Mouse (Mus musculus) cerebellum, adult 11 months (tissue): ENCODE measurements around the gene Col9a2.

Source experiments
- DNase-seq: peaks from one replicate; pipeline ENCODE4 v3.0.0; 2022

Col9a2 gene

DNA sequence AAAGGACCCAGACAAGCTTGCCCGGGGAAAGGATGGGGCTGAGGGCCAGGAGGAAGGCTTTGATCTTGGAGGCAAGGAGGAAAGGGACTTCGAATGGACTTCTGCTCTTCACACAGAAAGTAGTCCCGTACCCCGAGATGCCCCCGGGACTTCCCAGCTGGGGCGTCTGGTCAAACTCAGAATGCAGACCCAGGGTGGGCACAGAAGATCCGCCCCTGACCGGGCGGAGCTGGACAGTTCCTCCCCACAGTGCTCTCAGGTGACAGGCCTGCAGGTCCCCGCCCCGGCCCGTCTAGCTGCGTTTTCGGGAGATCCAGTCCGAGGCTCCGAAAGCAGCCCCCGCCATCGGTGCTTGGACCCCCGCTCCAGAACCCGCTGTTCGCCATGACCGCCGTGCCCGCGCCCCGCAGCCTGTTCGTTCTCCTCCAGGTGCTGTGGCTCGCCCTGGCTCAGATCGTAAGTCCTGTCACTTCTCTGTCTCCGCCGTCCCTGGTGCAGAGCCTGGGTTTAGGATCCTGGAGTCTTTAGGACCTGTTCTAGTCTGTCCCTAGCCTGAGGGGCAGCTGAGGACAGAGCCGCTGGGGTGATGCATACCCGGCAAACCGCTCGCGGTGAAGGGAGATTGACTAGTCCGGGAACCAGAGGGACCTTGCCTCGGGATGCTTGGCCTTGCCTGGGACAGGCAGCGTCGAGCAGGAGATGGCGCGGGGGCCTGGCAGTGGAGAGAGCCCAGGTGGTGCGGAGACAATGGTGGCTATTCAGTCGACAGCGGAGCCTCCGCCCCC, at the start of gene Col9a2:
Gene Col9a2, plus strand, starts transcription at position 55 of the 785 bp plus-strand sequence.
- DNase-seq, result no peak

GRCm38 (mm10) chr4:120992284-120992683, 46.9 kb upstream of the Col9a2 start:
- no peak for DNase-seq

GRCm38 (mm10) chr4:120993025-120993424, 46.2 kb upstream of the Col9a2 start:
- no peak for DNase-seq

- no peak for DNase-seq
These were observed 43.3 kb upstream of the Col9a2 start for GRCm38 (mm10) chr4:120995911-120996310.

- no peak for DNase-seq
These were observed 38.1 kb upstream of the Col9a2 start for GRCm38 (mm10) chr4:121001042-121001441.

DNA sequence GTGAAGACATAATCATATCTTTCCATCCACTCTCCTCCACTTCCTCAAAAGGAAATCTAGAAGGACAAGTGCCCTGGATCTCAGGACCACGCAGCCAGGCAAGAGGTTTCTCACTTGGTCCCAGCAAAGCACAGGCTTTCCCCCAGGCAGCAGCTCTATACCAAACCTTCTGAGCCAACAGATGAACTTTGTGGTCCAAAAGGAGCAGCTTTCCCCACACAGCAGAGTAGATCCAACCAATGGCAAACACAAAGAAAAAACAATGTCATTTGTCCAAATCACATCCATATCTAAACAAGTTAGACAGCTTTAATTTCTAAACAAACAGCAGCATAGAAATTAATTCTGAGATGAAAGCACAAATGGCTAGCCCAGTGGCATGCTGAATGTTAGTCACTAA, 37.5 kb upstream of the Col9a2 start:
- DNase-seq, result no peak

DNA sequence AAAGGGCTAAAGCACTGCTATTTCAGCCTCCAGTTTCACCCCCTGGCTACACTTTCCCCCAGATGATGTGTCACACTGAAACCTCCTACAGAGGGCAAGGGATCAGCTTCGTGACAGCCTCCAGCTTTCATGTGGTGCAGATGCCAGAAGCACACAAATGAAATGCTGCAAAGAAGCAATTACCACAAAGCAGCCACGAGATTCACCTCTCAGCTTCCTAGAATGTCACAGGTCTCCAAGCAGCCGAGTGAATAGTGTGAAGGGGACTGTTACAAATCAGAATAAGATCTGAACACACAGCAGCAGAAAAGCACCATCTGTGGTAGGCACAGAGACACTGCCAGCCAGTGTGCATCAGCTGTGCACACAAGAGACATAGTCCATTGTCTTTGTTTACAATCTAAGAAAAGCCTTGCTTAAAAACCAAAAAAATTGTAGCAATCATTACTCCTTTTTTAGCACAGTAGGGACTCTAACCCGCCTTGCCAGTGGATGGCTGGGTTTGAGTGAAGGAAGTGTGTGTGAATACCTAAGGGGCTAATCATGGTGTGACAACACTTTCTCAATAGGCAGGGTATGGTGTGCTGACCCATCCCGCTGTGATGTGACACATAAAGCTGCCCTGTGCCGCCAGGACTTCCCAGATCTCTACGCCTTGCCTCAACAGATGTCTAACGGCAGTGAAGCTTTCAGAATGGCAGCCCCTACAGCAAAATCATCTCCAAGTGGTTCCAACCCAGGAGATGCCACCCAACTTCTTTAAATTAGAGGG, 36.6 kb upstream of the Col9a2 start:
- DNase-seq, result no peak

DNA sequence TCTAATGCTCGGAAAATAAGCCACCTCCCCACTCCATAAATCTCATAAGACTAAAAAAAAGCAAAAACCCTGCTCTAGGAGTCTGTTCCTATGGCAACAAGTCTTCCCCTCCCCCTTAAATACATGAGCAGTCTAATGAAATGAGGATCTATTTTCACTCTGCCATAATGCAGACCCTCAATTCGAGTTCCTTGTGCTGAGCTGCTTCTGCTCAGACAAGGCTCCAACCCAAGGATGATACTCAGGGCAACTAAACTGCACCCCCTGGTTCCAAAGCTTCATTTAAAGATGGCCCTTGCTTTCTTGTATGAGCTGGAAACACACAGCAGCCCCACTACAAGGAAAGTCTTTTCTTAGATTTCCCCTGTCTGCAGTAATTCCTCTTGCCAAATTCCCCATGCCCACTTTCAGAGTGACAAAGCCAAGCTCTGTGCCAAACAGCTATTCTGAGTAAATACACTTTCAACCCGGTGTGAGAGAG, 35.5 kb upstream of the Col9a2 start:
- DNase-seq, result no peak

GRCm38 (mm10) chr4:121004679-121005078, 34.5 kb upstream of the Col9a2 start:
- no peak for DNase-seq

- DNase-seq, result no peak
These were observed 32.2 kb upstream of the Col9a2 start for GRCm38 (mm10) chr4:121007006-121007405.

DNA sequence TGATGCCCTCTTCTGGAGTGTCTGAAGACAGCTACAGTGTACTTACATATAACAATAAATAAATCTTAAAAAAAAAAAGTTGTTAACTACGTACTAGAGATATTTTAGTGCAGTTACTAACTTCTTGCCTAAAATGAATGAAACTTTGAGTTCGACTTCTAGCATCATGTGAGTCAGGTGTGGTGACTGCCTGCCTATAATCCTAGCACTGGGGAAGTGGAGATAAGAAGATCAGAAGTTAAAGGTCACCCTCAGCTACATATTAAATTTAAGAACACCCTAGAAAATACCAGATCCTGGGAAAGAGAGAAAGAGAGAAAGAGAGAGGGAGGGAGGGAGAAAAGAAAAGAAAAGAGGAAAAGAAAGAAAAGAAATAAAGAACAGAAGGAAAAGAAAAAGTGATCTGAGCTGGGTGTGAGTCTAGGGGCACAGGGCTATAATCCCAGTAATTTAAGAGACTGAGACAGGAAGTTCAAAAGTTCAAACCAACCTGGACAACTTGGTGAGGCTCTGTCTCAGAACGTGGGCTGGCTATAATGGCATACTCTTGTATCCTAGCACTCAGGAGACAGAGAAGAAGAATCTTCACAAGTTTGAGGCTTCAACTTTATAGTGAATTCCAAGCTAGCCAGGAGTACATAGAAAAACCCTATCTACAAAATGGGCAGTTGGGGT, 31.0 kb upstream of the Col9a2 start:
- DNase-seq, result no peak

- DNase-seq, result no peak
These were observed 30.0 kb upstream of the Col9a2 start for GRCm38 (mm10) chr4:121009151-121009550.

DNA sequence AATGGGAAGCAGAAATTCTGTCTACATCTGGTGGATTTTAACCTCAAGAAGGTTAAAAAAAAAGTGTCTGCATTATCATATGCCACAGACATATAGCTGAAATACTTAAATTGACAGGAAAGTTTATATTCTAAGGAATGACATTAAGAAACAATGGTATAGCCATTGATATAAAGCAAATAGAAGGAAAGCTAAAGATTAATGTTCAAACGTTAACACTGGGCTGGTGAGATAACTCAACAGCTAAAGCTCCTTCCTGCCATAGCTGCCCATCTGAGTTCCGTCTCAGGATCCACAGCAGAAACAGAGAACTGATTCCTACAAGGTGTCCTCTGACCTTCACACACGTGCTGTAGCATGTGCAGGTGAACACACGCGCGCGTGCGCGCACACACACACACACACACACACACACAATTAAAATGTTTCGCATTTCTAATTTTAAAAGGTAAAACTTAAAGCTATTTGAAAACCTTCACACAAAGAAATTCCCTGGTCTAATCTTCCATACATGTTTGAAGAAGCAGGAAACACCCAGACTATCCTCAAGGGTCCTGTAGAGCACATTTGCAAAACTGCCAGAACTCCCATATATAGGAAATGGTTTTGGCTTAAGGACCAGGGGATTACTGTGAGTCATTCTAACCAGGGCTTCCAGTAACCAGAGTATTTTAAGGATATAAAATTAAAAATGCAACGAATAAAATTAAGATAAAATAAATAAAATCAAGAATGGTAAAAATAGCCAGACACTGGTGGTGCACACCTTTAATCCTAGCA, 28.2 kb upstream of the Col9a2 start:
- no peak for DNase-seq

- DNase-seq, result no peak
These were observed 24.5 kb upstream of the Col9a2 start for GRCm38 (mm10) chr4:121014594-121015267.

DNA sequence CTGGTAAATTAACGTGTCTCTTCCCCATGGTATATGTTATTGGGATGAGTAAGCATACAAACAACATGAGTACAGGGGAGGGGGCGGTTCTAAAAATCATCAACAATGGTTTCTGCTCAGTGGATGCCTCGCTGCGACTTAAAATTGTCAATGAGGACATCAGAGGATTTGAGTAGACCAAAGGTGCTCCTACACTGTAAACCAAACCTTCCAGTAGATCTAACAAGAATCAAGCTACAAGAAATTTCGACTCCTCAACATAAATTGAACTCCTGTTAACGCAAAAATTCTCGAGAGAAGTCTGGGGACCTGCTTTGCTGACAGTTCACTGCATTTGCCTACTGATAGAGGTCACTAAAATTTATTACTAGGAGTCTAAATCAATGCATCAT, 23.9 kb upstream of the Col9a2 start:
- no peak for DNase-seq

DNA sequence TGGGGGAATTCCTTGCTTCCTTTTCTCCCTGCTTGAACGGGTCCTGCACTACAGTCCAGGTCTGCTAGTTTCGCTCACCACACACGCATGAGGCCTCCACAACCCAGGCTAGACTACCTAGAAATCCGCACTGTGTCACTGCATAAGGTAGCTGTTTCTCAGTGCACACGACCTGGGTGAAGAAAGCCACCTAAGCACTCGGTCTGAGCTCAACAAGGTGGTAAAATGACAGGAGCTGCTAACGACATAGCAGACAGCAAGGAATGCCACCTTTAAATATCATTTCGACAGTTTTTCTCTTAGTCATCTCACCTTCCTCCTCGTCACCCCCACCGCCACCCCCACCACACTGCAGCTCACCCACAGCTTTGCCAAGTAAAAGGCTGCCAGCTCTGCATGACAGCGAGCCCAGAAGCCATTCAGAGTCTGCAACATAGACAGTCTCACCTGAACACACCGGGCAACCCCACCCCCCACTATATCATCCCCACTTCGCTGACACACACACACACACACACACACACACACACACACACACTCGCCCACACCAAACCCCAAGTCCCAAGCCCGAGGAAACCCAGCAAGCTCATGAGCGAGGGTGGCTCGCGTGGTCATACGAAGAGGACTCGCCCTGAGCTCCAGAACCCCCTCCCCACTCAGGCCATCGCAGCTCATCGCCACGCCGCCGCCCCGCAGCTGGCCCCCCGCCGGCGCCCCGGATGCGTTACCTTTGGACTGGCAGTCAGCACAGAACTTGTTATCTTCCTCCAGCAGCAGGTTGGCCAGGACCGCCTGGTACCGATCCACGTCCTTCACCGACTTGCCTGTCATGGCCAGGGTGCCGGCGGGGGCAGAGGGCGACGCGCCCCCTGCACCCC, 22.9 kb upstream of the Col9a2 start:
- peak; percentile 54 for DNase-seq

GRCm38 (mm10) chr4:121016928-121017657, 22.1 kb upstream of the Col9a2 start, which contains the start of gene Smap2:
Gene Smap2, minus strand, starts transcription at chr4:121017247.
- peak; percentile 99 for DNase-seq

DNA sequence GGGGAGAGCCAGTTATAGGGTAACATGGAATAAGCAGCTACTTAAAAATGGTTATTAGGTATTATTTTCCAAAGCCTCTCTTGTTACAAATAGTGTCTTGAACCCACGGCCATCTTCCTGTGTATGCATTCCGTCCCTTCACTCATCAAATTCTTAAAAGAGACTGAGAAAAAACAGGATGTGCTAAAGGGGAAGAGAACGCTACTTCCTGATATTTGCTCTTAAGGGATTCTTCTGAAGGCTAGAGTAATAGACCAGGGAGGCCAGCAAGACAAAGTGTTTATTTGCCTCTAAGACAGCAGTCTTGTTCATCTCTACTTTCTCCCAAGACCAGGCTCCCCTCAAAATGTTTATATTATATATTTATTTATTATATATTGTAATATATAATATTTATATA, 20.9 kb upstream of the Col9a2 start:
- no peak for DNase-seq

- no peak for DNase-seq
These were observed 19.0 kb upstream of the Col9a2 start for GRCm38 (mm10) chr4:121020040-121020790.

DNA sequence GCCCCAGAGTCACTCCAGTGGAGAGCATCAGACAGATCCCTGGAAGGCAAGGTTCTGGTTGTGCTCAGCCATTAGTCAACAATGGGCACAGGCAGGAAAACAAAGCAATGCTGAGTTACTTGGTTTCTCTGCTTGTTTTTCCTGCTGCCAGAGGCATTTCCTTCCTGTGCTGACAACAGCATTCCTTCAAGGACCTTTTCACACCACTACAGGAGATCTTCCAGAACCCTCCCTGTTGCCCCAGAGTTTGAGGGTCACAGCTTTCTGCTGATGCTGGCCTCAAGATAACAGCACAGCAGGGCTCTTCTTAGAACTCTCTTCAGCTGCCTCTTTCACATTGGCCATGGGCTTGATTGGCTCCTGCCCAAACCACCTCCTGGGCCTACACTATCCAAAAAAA, 17.3 kb upstream of the Col9a2 start:
- DNase-seq, result no peak
